Mouse (Mus musculus): ENCODE measurements around the gene Fosb. TPM values are rescaled to one million over a fixed set of nuclear protein-coding genes. Genes with fewer than 3 reads are reported as not detected.

The Fosb gene
- total RNA-seq, 2 experiments from 2014 or later = 0.69 to 0.90 TPM

DNA sequence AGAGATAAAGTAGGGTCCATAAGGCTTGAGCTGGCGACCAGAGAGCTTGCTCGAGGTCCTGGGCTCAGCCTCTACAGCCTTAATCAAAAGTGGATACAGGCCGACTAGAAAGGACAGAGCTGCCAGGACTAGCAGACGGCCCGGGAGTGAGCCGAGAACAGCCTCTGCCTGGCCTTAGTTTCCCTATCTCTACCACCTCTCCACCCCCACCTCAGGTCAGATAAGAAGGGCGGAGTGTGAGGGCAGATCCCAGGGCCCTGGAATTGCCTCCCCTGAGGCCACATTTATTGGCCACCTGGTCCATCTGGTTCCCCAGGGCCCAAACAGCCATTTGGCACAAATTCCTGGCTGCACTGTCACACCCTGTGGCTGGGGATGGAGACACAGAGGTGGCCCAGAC, 44.7 kb downstream of the Fosb start:
- intact Hi-C loops (cut with DNase I; ENCODE audit: low total_unique reads) = no loop called here
- DNase-seq = peak; percentile 38

DNA sequence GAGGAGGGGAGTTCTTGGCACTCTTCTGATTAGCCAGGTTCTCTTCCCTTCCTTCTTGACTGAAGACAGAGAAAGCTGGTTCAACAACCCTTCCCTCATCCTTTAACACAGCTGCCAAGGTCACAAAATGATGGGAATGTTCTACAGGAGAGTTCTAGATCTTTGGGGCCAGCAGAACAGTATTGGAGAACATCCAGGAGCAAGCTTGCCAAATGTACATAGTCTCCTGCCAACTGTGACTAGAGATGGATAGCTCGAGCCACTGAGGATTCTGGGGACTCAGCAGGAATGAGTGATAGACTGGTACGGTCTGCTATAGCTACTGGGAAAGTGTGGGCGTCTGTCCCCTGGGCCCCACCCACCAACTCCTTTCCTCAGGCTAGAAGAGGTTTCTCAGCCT, 51.5 kb downstream of the Fosb start:
- no peak for DNase-seq
- intact Hi-C loops (cut with DNase I; ENCODE audit: low total_unique reads) = no loop called here

DNA sequence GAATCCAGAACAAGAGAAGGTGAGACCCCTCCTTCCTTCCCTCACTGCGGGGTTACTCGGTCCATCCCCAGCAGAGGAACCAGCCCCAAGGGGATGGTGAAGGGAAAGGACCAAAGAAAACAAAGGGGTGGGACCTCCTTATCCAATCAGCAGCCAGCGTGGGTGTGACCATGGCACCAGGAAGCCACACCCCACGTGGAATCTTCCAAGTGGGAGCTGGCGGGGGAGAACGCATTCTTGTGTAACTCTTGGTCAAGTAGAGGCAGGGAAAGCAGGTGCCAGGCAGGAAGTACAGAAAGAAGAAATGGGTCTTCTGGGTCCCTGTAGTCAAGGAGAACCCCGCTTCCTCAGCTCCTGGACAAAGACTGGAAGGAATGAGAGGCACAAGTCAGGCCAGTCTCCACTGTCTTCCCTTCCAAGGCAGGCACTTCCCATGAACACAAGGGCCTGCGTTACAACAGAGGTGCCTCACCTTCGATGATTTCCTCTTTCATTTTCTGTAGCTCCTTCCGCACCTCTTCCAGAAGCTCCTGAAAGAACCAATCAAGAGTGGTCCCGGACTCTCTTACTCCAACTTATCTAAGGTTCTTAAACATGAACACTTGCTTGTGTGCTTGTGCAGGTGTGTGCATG, 52.3 kb downstream of the Fosb start:
- peak; percentile 64 for DNase-seq
- intact Hi-C loops (cut with DNase I; ENCODE audit: low total_unique reads) = no loop called here

DNA sequence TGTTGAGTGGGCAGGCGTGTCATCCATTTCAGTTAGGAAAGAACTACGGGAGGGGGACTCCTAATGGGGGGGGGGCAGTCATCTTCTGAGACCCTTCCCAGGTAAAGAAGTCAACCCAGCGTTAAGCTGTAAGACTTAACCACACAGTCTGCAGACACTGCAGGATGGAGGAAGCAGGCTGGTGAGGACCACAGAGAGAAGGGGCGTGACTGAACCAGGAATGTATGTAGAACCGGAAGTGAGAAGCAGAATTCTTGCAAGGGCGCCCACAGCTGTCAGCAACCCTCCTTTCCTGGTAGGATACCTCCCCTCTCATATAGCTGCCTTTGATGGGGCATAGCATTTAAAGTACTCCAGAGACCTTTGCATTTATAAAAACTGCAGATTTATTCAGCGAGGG, 53.3 kb downstream of the Fosb start:
- DNase-seq = no peak
- intact Hi-C loops (cut with DNase I; ENCODE audit: low total_unique reads) = no loop called here

DNA sequence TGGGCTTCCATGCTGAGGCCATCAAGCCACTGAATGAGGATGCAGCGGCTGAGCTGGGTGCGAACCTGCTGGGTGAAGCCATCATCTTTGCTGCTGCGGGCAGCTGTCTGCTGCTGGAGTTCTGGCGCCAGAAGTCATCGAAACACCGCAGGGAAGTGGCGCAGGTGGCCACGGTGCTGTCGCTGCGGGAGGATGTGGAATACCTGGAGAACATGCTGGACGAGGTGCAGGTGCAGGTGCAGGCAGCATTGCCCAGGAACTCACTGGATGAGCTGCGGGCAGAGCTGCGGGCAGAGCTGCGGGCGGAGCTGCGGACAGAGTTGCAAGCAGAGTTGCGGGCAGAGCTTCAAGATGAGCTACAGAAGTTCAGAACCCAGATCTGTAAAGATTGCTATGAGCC, 54.5 kb downstream of the Fosb start:
- DNase-seq = no peak
- intact Hi-C loops (cut with DNase I; ENCODE audit: low total_unique reads) = no loop called here

DNA sequence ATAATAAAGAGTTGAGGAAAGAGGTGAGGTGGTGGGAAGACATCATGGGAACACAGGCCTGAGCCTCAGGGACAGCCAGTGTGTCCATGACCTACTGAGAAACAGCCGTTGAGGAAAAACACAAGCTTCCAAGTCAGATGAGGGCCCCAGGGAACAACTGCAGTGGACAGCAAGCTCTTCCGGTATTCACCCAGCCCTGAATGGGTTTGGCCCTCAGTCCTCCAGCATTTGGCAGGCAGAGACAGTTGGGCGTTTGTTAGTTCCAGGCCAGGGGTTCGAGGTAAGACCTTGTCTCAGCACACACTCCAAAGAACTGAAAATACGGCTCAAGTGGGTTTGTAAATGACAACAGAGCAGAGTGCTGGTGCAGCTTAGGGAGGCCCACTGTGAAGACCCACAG, 56.4 kb downstream of the Fosb start:
- no peak for DNase-seq
- intact Hi-C loops (cut with DNase I; ENCODE audit: low total_unique reads) = no loop called here

Other genes with a start within 250 kb of the Fosb start
- gene Dmwd, start 233.8 kb downstream of the Fosb start, total RNA-seq (2021) = 10 to 100 TPM; 22.1 to 25.5 TPM
- gene Dmpk, start 226.2 kb downstream of the Fosb start, total RNA-seq (2021) = 100 to 1,000 TPM; 241 to 257 TPM
- gene Six5, start 215.5 kb downstream of the Fosb start, total RNA-seq (2021) = 1 to 10 TPM; 3.1 to 3.8 TPM
- gene Gm4969, start 191.7 kb downstream of the Fosb start, total RNA-seq (2021) = not detected
- gene Fbxo46, start 190.2 kb downstream of the Fosb start, total RNA-seq (2021) = 1 to 10 TPM; 3.2 TPM
- gene Qpctl, start 160.8 kb downstream of the Fosb start, total RNA-seq (2021) = 1 to 10 TPM; 3.1 to 4.2 TPM
- gene Snrpd2, start 160.3 kb downstream of the Fosb start, total RNA-seq (2021) = 10 to 100 TPM; 62.3 to 66.5 TPM
- under 1 TPM in 1 of 2 experiments, not detected in 1; 0.09 TPM for gene Gipr, start 143.9 kb downstream of the Fosb start, total RNA-seq (2021)
- 10 to 100 TPM; 12.1 to 14.2 TPM for gene Eml2, start 133.6 kb downstream of the Fosb start, total RNA-seq (2021)
- 1 to 10 TPM; 2.9 to 4.3 TPM for gene Gpr4, start 97.5 kb downstream of the Fosb start, total RNA-seq (2021)
- 10 to 100 TPM; 35.1 to 43.0 TPM for gene Opa3, start 81.7 kb downstream of the Fosb start, total RNA-seq (2021)
- gene Vasp, start 38.2 kb downstream of the Fosb start, total RNA-seq (2021) = 10 to 100 TPM; 31.0 to 35.1 TPM
- not detected for gene Ppm1n, start 30.0 kb downstream of the Fosb start, total RNA-seq (2021)
- gene Rtn2, start 27.4 kb downstream of the Fosb start, total RNA-seq (2021) = 100 to 1,000 TPM; 800 to 833 TPM
- gene Ercc1, start 34.7 kb upstream of the Fosb start, total RNA-seq (2021) = 10 to 100 TPM; 26.7 to 28.7 TPM
- gene Cd3eap, start 49.4 kb upstream of the Fosb start, total RNA-seq (2021) = 1 to 10 TPM; 7.4 to 8.2 TPM
- 1 to 10 TPM; 1.7 to 2.9 TPM for gene Ppp1r13l, start 49.7 kb upstream of the Fosb start, total RNA-seq (2021)
- 1 to 10 TPM; 6.1 to 7.8 TPM for gene Ercc2, start 72.0 kb upstream of the Fosb start, total RNA-seq (2021)
- under 1 TPM in 1 of 2 experiments, not detected in 1; 0.11 TPM for gene Klc3, start 94.1 kb upstream of the Fosb start, total RNA-seq (2021)
- gene Ckm, start 94.7 kb upstream of the Fosb start, total RNA-seq (2021) = over 10,000 TPM; 34,344 to 35,305 TPM
- 10 to 100 TPM; 12.6 to 14.1 TPM for gene Mark4, start 148.8 kb upstream of the Fosb start, total RNA-seq (2021)
- gene Exoc3l2, start 153.3 kb upstream of the Fosb start, total RNA-seq (2021) = under 1 TPM; 0.47 to 0.74 TPM
- 1 to 10 TPM; 1.7 to 2.1 TPM for gene Bloc1s3, start 198.3 kb upstream of the Fosb start, total RNA-seq (2021)
- gene Trappc6a, start 198.3 kb upstream of the Fosb start, total RNA-seq (2021) = 10 to 100 TPM; 19.9 to 20.0 TPM
- not detected for gene Nkpd1, start 207.8 kb upstream of the Fosb start, total RNA-seq (2021)

All from gastrocnemius, postnatal 14 days (tissue).